ENCODE assay signal across 34 mouse cellular contexts in the genomic region with DNA sequence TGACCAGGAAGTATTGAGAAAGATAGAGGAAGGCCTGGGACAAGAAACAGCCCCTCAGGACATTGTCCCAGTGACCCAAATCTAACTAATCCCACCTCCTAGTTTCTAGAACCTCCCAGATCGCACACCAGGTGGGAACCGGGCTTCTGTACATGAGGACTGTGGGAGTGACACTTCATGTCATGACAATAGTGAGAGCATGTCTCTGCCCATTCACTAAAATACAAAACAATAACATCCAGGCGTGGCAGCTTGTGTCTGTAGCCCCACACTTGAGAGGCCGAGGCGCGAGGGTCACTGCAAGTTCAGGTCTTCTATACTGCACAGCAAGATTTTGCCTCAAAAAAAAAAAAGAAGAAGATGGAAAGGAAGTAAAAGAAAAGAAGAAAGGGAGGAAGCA.
"Had no signal": no experiment of that assay in that cellular context is flagged by ENCODE, and none has a peak within 500 bp of the region (broad histone marks: within the 10 kb centered on the region; RNA-seq: fewer than 3 reads in every experiment).

No protein-coding gene starts in this region.

- H3K9me3 ChIP-seq: heart, embryonic 12.5 days; heart, embryonic 13.5 days; heart, embryonic 15.5 days; hindbrain, embryonic 10.5 days; hindbrain, embryonic 12.5 days; hindbrain, embryonic 13.5 days; hindbrain, embryonic 15.5 days; intestine, embryonic 15.5 days; kidney, embryonic 15.5 days had no signal

- H3K27me3 ChIP-seq: heart, embryonic 12.5 days; heart, embryonic 13.5 days; heart, embryonic 15.5 days; hindbrain, embryonic 12.5 days; hindbrain, embryonic 13.5 days; hindbrain, embryonic 15.5 days; intestine, embryonic 15.5 days; kidney, embryonic 15.5 days had no signal

- DNase-seq: heart, postnatal 10 days; heart, postnatal 14 days; heart, postnatal 36 days; heart, postnatal 4 days; kidney, adult 11 months; kidney, adult 18-20 months; kidney, adult 2 months; kidney, adult 8-10 months; kidney, adult 9 months; kidney, postnatal 10 days; kidney, postnatal 14 days; kidney, postnatal 25 days; kidney, postnatal 36 days; kidney, postnatal 4 days; layer of hippocampus, adult 9-11 months; layer of hippocampus, postnatal 36 days had no signal

- H3K4me1 ChIP-seq: heart, embryonic 12.5 days; heart, embryonic 13.5 days; heart, embryonic 15.5 days; hindbrain, embryonic 10.5 days; hindbrain, embryonic 12.5 days; hindbrain, embryonic 13.5 days; hindbrain, embryonic 15.5 days; intestine, embryonic 15.5 days; kidney, embryonic 15.5 days had no signal

- H3K9ac ChIP-seq: heart, embryonic 12.5 days; heart, embryonic 13.5 days; heart, embryonic 15.5 days; hindbrain, embryonic 12.5 days; hindbrain, embryonic 13.5 days; hindbrain, embryonic 14.5 days; hindbrain, embryonic 15.5 days; intestine, embryonic 15.5 days; kidney, embryonic 15.5 days had no signal

- H3K4me3 ChIP-seq: heart, embryonic 12.5 days; heart, embryonic 13.5 days; heart, embryonic 15.5 days; hindbrain, embryonic 10.5 days; hindbrain, embryonic 12.5 days; hindbrain, embryonic 13.5 days; hindbrain, embryonic 15.5 days; intestine, embryonic 15.5 days; kidney, embryonic 15.5 days; layer of hippocampus, adult 2 months; left cerebral cortex, adult 2 months had no signal

- H3K27ac ChIP-seq: heart, embryonic 13.5 days; heart, embryonic 15.5 days; hindbrain, embryonic 10.5 days; hindbrain, embryonic 12.5 days; hindbrain, embryonic 13.5 days; hindbrain, embryonic 14.5 days; hindbrain, embryonic 15.5 days; hindbrain, postnatal 0 days; intestine, embryonic 15.5 days; kidney, embryonic 15.5 days; kidney, postnatal 0 days; layer of hippocampus, adult 2 months; left cerebral cortex, adult 2 months had no signal

- ATAC-seq: hindbrain, embryonic 16.5 days; hindbrain, postnatal 0 days; inflammation-experienced regulatory T-cells, adult 6 months; intestine, embryonic 15.5 days; intestine, embryonic 16.5 days; intestine, postnatal 0 days had no signal

- H3K4me2 ChIP-seq: heart, embryonic 12.5 days; heart, embryonic 13.5 days; heart, embryonic 15.5 days; hindbrain, embryonic 12.5 days; hindbrain, embryonic 13.5 days; hindbrain, embryonic 14.5 days; hindbrain, embryonic 15.5 days; intestine, embryonic 15.5 days; kidney, embryonic 15.5 days had no signal
